Mouse (Mus musculus): ENCODE results near the gene Tex101.

GRCm38 (mm10) chr7:24646486-24646885, 30.0 kb downstream of the Tex101 start:
- TF ChIP-seq IRF4 (IDR thresholded peaks at IDR 0.05; ENCODE audit: low read depth, low read length) (no peak), ZMIZ1 (IDR thresholded peaks at IDR 0.05; ENCODE audit: low read depth, low read length) (no peak)
